Mouse (Mus musculus): ENCODE measurements around the gene Fem1a.

DNA sequence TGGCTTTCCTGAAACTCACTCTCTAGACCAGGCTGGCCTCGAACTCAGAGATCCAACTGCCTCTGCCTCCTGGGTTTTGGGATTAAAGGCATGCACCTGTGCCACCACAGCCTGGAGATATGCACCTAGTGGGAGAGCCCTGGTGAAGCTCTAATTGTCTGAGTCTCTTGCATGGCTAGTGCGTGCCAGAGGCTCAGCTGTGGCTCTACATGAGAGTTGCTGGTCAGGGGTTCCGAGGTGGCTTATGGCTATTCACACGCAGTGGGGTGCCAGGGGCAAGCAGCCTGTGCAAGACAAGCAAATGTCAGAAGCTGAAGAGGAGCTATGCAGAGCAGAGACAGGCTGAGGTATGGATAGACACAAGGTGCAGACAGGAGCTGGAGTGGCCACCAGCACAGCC, 1.9 kb upstream of the Fem1a start:
- no peak for TF ChIP-seq CTCF (IDR thresholded peaks at IDR 0.05; ENCODE audit: borderline replicate concordance, extremely low read depth, insufficient read depth, insufficient read length)
- no peak for TF ChIP-seq POLR2A (IDR thresholded peaks at IDR 0.05; ENCODE audit: borderline replicate concordance, extremely low read depth, insufficient read depth, insufficient read length, poor library complexity, severe bottlenecking)

All from brain, embryonic 14.5 days (tissue).